Mouse (Mus musculus) midbrain, embryonic 14.5 days (tissue): ENCODE measurements at regions not wholly inside any gene's neighbourhood (a gene's known extent, or its start where the extent isn't known, plus 50 kb on each side); places are given as distances from the start of the nearest gene placed in this dataset.
A peak's percentile ranks its signal among the peaks of the same experiment; 100 is the strongest.

Source experiments
- ATAC-seq: fragments of 200-750 bp; cut with Nextera tagmentation; 2 replicates; pipeline ENCODE4 v1.8.0; 2017; ENCODE audit warnings: moderate number of reproducible peaks, moderate library complexity; ENCODE audit not compliant: low FRiP score, low TSS enrichment
- DNase-seq: peaks from one replicate; pipeline ENCODE4 v3.0.0-alpha.2; 2015
- H3K27ac ChIP-seq: fragments of 300-500 bp; sonication (generic); replicated peaks from 2 replicates; pipeline ENCODE4 v1.5.1; 2014; ENCODE audit warnings: mild to moderate bottlenecking, low read depth, low read length, moderate library complexity
- H3K27me3 ChIP-seq: fragments of 300-500 bp; sonication (generic); 2 replicates; pipeline ENCODE4 v1.6.1; 2014; ENCODE audit warnings: low read length, control low read depth, mixed read lengths; ENCODE audit not compliant: control insufficient read depth, insufficient read depth
- H3K36me3 ChIP-seq: fragments of 300-500 bp; sonication (generic); 2 replicates; pipeline ENCODE4 v1.6.1; 2014; ENCODE audit warnings: low read length, control low read depth; ENCODE audit not compliant: control insufficient read depth, insufficient read depth
- H3K4me1 ChIP-seq: fragments of 300-500 bp; sonication (generic); 2 replicates; pipeline ENCODE4 v1.6.1; 2014; ENCODE audit warnings: mild to moderate bottlenecking, antibody characterized with exemption, low read length, control low read depth; ENCODE audit not compliant: control insufficient read depth, insufficient read depth
- H3K4me2 ChIP-seq: fragments of 300-500 bp; sonication (generic); 2 replicates; pipeline ENCODE4 v1.6.1; 2014; ENCODE audit warnings: mild to moderate bottlenecking, low read length, moderate library complexity
- H3K4me3 ChIP-seq: fragments of 300-500 bp; sonication (generic); replicated peaks from 2 replicates; pipeline ENCODE4 v1.5.1; 2014; ENCODE audit warnings: low read depth, low read length
- H3K9ac ChIP-seq: fragments of 300-500 bp; sonication (generic); replicated peaks from 2 replicates; pipeline ENCODE4 v1.6.1; 2014; ENCODE audit warnings: mild to moderate bottlenecking, low read length, moderate library complexity
- H3K9me3 ChIP-seq: fragments of 300-500 bp; sonication (generic); 2 replicates; pipeline ENCODE4 v1.6.1; 2016; ENCODE audit warnings: low read length, control low read depth, mixed read lengths; ENCODE audit not compliant: control insufficient read depth
- WGBS: fragments of 180-500 bp; shearing (Covaris S2); extraction: QIAGEN DNeasy Blood & Tissue Kit; methylation state at CpG from one replicate; pipeline ENCODE4 v1.1.7; 2014; 5-methylcytosine and 5-hydroxymethylcytosine counted together

GRCm38 (mm10) chr7:82047456-82047855, 55.4 kb upstream of the Bnc1 start:
- Histone ChIP-seq H3K4me3 (no peak overlapping the region), H3K36me3 (no peaks in the 10 kb centered on the region), H3K4me1 (no peaks in the 10 kb centered on the region), H3K27ac (no peak overlapping the region), H3K9me3 (no peaks in the 10 kb centered on the region), H3K4me2 (no peak overlapping the region), H3K27me3 (no peaks in the 10 kb centered on the region), H3K9ac (no peak overlapping the region)
- DNase-seq: no peak
- WGBS: 87% methylated on average over 5 of the region's 5 CpGs
- no peak for ATAC-seq

- ATAC-seq (no peak), DNase-seq (no peak)
- H3K27ac ChIP-seq: no peak overlapping the region
- no peak overlapping the region for H3K9ac ChIP-seq
- no peak overlapping the region for H3K4me2 ChIP-seq
- H3K4me1 ChIP-seq: peaks cover 15% of the 10 kb centered on the region
- no peaks in the 10 kb centered on the region for H3K9me3 ChIP-seq
- H3K36me3 ChIP-seq: no peaks in the 10 kb centered on the region
- no peak overlapping the region for H3K4me3 ChIP-seq
- H3K27me3 ChIP-seq: no peaks in the 10 kb centered on the region
- 89% methylated on average over 4 of the region's 4 CpGs for WGBS
Measured at GRCm38 (mm10) chr7:82053411-82053810, 61.3 kb upstream of the Bnc1 start.

- WGBS: 1% methylated on average over 21 of the region's 21 CpGs
- Histone ChIP-seq H3K4me3 (peak overlapping the region; percentile 22), H3K4me1 (peaks cover 15% of the 10 kb centered on the region), H3K9me3 (no peaks in the 10 kb centered on the region), H3K36me3 (no peaks in the 10 kb centered on the region), H3K27me3 (no peaks in the 10 kb centered on the region), H3K27ac (no peak overlapping the region), H3K4me2 (peak overlapping the region; percentile 53), H3K9ac (peak overlapping the region; percentile 26; the same call in 1 of the 2 replicates)
- no peak for ATAC-seq
- peak; percentile 58 for DNase-seq
Measured at GRCm38 (mm10) chr7:82056551-82057230, 64.6 kb upstream of the Bnc1 start.

GRCm38 (mm10) chr7:82063407-82063806, 71.3 kb upstream of the Bnc1 start:
- H3K9me3 ChIP-seq: no peaks in the 10 kb centered on the region
- H3K4me2 ChIP-seq: no peak overlapping the region
- H3K36me3 ChIP-seq: no peaks in the 10 kb centered on the region
- no peak overlapping the region for H3K9ac ChIP-seq
- WGBS: 77% methylated on average over 7 of the region's 7 CpGs
- no peak overlapping the region for H3K4me3 ChIP-seq
- DNase-seq (no peak), ATAC-seq (no peak)
- no peak overlapping the region for H3K27ac ChIP-seq
- no peaks in the 10 kb centered on the region for H3K27me3 ChIP-seq
- H3K4me1 ChIP-seq: no peaks in the 10 kb centered on the region

DNA sequence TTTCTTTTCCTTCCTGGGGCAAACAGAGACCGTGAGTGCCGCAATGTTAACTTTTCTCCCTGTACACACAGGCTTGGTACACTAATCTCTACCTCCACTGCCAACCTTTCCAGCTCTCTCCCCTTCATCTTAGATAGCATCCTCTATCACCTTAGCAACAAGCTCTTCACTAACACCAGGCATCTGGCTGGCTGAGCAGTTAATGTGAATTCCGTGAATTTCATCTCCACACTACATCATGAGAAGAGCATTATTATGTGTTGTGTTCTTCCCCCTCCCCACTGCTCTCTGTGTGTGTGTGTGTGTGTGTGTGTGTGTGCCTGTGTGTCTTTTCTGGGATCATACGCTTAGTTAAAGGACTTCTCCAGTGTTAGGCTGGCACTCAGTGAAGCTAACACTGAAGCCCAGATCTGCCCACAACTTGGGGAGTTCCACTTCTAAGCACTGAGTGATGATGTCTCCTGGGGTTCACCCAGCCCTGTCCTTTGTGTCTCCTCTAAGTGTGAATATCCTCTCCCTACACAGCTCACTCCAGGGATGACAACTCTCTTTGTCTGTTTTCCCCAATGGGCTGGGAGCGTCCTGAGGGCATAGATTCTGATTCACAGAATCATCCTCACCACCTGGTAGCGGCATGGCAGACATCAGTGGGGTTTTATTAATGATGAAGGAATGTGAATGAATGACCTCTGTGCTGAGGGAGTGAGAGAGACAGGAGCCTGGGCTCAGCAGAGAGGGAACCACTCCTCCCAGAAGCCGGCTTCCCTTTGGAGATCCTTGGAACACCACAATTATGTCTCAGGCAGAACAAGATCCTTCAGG, 77.7 kb upstream of the Bnc1 start:
- no peak for ATAC-seq
- no peaks in the 10 kb centered on the region for H3K9me3 ChIP-seq
- no peak overlapping the region for H3K9ac ChIP-seq
- H3K27ac ChIP-seq: no peak overlapping the region
- no peaks in the 10 kb centered on the region for H3K36me3 ChIP-seq
- H3K27me3 ChIP-seq: no peaks in the 10 kb centered on the region
- H3K4me3 ChIP-seq: no peak overlapping the region
- no peak overlapping the region for H3K4me2 ChIP-seq
- 65% methylated on average over 7 of the region's 7 CpGs for WGBS
- DNase-seq: no peak
- H3K4me1 ChIP-seq: no peaks in the 10 kb centered on the region

- no peaks in the 10 kb centered on the region for H3K9me3 ChIP-seq
- 86% methylated on average over 10 of the region's 10 CpGs for whole genome bisulfite sequencing
- H3K9ac ChIP-seq: no peak overlapping the region
- no peaks in the 10 kb centered on the region for H3K4me1 ChIP-seq
- H3K27ac ChIP-seq: no peak overlapping the region
- no peaks in the 10 kb centered on the region for H3K27me3 ChIP-seq
- no peak overlapping the region for H3K4me3 ChIP-seq
- no peaks in the 10 kb centered on the region for H3K36me3 ChIP-seq
- no peak for ATAC-seq
- H3K4me2 ChIP-seq: no peak overlapping the region
- no peak for DNase-seq
Measured at GRCm38 (mm10) chr7:82070946-82071727, 79.0 kb upstream of the Bnc1 start.

- Histone ChIP-seq H3K27me3 (no peaks in the 10 kb centered on the region), H3K27ac (no peak overlapping the region), H3K9ac (no peak overlapping the region), H3K36me3 (no peaks in the 10 kb centered on the region), H3K4me1 (no peaks in the 10 kb centered on the region), H3K9me3 (no peaks in the 10 kb centered on the region), H3K4me2 (no peak overlapping the region), H3K4me3 (no peak overlapping the region)
- ATAC-seq (no peak), DNase-seq (no peak)
- WGBS: 89% methylated on average over 2 of the region's 2 CpGs
Measured at GRCm38 (mm10) chr7:82075359-82075758, 83.3 kb upstream of the Bnc1 start.

DNA sequence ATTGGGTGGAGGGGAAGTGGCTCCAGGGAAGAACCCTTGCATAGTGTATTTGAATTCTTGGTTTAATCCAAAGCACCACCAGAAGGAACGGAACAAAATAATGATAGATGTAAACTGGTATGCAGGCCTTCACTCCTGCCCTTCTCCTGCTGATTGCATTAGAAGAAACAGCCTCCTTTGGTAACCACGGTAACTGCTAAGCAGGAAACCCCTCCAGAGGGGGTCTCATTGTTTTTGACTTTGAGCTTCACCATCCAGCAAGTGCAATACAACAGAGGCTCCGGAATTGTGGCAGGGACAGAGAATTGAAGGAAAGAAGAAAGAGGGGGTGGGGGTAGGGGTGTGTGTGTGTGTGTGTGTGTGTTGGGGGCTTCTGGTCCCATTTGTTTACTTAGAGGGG, 89.8 kb upstream of the Bnc1 start:
- H3K9me3 ChIP-seq: no peaks in the 10 kb centered on the region
- no peak overlapping the region for H3K9ac ChIP-seq
- no peak overlapping the region for H3K4me2 ChIP-seq
- no peak overlapping the region for H3K4me3 ChIP-seq
- peaks cover 13% of the 10 kb centered on the region for H3K4me1 ChIP-seq
- H3K27me3 ChIP-seq: no peaks in the 10 kb centered on the region
- H3K27ac ChIP-seq: no peak overlapping the region
- 2% methylated on average over 3 of the region's 3 CpGs for WGBS
- ATAC-seq (no peak), DNase-seq (peak; percentile 52)
- no peaks in the 10 kb centered on the region for H3K36me3 ChIP-seq
